ENCODE assay signal across 25 mouse cellular contexts in the genomic region with DNA sequence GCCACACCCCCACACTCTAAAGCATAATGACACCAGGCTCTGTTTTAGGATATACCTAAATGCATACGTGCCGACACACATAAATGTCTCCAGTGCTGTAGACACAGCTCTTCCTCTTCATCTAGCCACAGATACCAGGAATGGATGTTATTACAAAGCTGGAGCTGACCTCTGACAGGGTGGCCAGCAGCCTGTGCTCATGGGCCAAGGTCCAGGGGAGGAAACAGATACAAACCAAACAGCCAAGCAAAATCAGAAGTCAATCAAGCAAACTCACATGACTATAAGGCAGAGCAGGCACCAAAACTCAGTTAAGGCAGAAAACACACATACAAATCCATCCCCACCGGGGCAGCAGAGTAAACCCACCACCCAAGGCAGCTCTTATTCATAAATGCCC. TPM values are rescaled to one million over a fixed set of nuclear protein-coding genes. Genes with fewer than 3 reads are reported as not detected.
"Had no signal": no experiment of that assay in that cellular context is flagged by ENCODE, and none has a peak within 500 bp of the region (broad histone marks: within the 10 kb centered on the region; RNA-seq: fewer than 3 reads in every experiment).

No protein-coding gene starts in this region.

RNA-seq across cellular contexts. Expression of a gene that starts 2.3 kb away (rescaled TPM):
- total RNA-seq: gastrocnemius, adult 2 months; gastrocnemius, postnatal 25 days; granulocyte monocyte progenitor cell, adult 5-6 weeks; heart, adult 18-20 months; heart, adult 8-10 months; heart, postnatal 10 days; heart, postnatal 25 days; heart, postnatal 4 days; layer of hippocampus, adult 18-20 months; layer of hippocampus, postnatal 36 days; left cerebral cortex, adult 18-20 months had no signal
- polyA plus RNA-seq: heart, embryonic 10.5 days; heart, embryonic 12.5 days; heart, embryonic 14.5 days; heart, embryonic 16.5 days; hindbrain, embryonic 10.5 days; hindbrain, embryonic 12.5 days; hindbrain, embryonic 14.5 days; hindbrain, embryonic 16.5 days; inflammation-experienced regulatory T-cells, adult 6 months; intestine, embryonic 15.5 days; kidney, embryonic 14.5 days; kidney, postnatal 0 days; limb, embryonic 11.5 days; liver, embryonic 11.5 days had no signal
